Mouse (Mus musculus) E14TG2a.4 (cell line): Measurements from ENCODE around the gene Gtf2a2.

Experiments used
- CTCF ChIP-seq: conservative IDR thresholded peaks from 2 replicates; pipeline ENCODE4 v1.5.1; 2014; ENCODE audit warnings: low read length
- NANOG ChIP-seq: IDR thresholded peaks from 2 replicates; pipeline ENCODE4 v1.6.1; 2014; ENCODE audit warnings: borderline replicate concordance, low read length, mixed read lengths
- POU5F1 ChIP-seq: IDR thresholded peaks from 2 replicates; pipeline ENCODE4 v1.6.1; 2014; ENCODE audit warnings: low read length, borderline replicate concordance

DNA sequence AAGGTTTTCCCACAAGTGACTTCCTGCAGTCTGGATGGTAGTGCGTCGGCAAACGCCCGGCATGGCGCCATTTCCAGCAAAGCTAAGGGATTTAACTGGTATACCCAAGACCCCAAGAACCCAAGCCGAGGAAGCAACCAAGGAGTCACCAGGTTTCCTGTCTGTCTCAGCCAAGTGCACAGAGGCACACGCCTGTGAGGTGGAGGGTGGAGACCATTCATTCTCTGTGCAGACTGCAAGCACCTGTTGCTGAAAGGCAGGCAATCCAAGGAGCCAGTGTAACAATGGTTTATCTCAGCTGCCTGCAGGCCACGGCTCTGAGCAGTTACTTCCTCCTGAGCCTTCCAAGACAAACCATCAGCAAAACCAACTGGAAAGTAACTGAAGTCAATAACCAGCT, 60.0 kb downstream of the Gtf2a2 start:
- TF ChIP-seq CTCF = no peak
- TF ChIP-seq NANOG = no peak
- no peak for TF ChIP-seq POU5F1
